Mouse (Mus musculus) C2C12 (cell line): ENCODE measurements around the gene Pemt.

ENCODE experiments used
- CEBPB ChIP-seq: IDR thresholded peaks from one replicate; pipeline ENCODE4 v1.6.1; 2011; ENCODE audit warnings: low read depth, mild to moderate bottlenecking, control low read depth, moderate library complexity
- CTCF ChIP-seq: IDR thresholded peaks from one replicate; pipeline ENCODE4 v1.5.1; 2011; ENCODE audit not compliant: control insufficient read depth, insufficient read depth, insufficient read length
- MAX ChIP-seq: IDR thresholded peaks from one replicate; pipeline ENCODE4 v1.6.1; 2011; ENCODE audit warnings: mild to moderate bottlenecking, control low read depth
- USF1 ChIP-seq: IDR thresholded peaks from one replicate; pipeline ENCODE4 v1.6.1; 2011; ENCODE audit warnings: low read depth, mild to moderate bottlenecking, control low read depth, moderate library complexity

GRCm38 (mm10) chr11:59991365-59991764, 54.9 kb downstream of the Pemt start:
- TF ChIP-seq CTCF (no peak), USF1 (no peak), CEBPB (no peak), MAX (no peak)
